Mouse (Mus musculus) kidney, adult 8-10 months (tissue): ENCODE measurements around the gene Tsga10.

Experiments used
- DNase-seq, 2 experiments: peaks; one replicate each; pipeline ENCODE4 v3.0.0; 2022

Gene Tsga10

GRCm38 (mm10) chr1:37864511-37865400 lies 1.5 kb downstream of the Tsga10 start:
- peak; percentile 99 to 100 for DNase-seq

GRCm38 (mm10) chr1:37850696-37851095 lies 15.5 kb downstream of the Tsga10 start:
- DNase-seq: no peak

GRCm38 (mm10) chr1:37846878-37847277 lies 19.4 kb downstream of the Tsga10 start:
- DNase-seq: peak in 1 of 2 experiments; percentile 10

- no peak for DNase-seq
These were observed 34.5 kb downstream of the Tsga10 start for GRCm38 (mm10) chr1:37831681-37832080.

GRCm38 (mm10) chr1:37802291-37802690 lies 63.9 kb downstream of the Tsga10 start:
- peak in 1 of 2 experiments; percentile 6 for DNase-seq

GRCm38 (mm10) chr1:37800298-37800697 lies 65.9 kb downstream of the Tsga10 start:
- no peak for DNase-seq

- no peak for DNase-seq
These were observed 66.7 kb downstream of the Tsga10 start for GRCm38 (mm10) chr1:37799505-37799904.

- no peak for DNase-seq
These were observed 106.8 kb downstream of the Tsga10 start for GRCm38 (mm10) chr1:37759407-37759806.

- DNase-seq: no peak
These were observed 121.5 kb downstream of the Tsga10 start for GRCm38 (mm10) chr1:37744650-37745259.

GRCm38 (mm10) chr1:37742602-37743270 lies 123.5 kb downstream of the Tsga10 start:
- DNase-seq: no peak

GRCm38 (mm10) chr1:37742126-37742525 lies 124.1 kb downstream of the Tsga10 start:
- no peak for DNase-seq

- DNase-seq: no peak
These were observed 125.9 kb downstream of the Tsga10 start for GRCm38 (mm10) chr1:37740161-37740802.

GRCm38 (mm10) chr1:37738895-37739294 lies 127.3 kb downstream of the Tsga10 start:
- no peak for DNase-seq

GRCm38 (mm10) chr1:37737045-37737444 lies 129.2 kb downstream of the Tsga10 start:
- no peak for DNase-seq

GRCm38 (mm10) chr1:37735932-37736331 lies 130.3 kb downstream of the Tsga10 start:
- no peak for DNase-seq

- DNase-seq: no peak
These were observed 131.4 kb downstream of the Tsga10 start for GRCm38 (mm10) chr1:37734841-37735240.

- no peak for DNase-seq
These were observed 136.9 kb downstream of the Tsga10 start for GRCm38 (mm10) chr1:37729353-37729752.

- no peak for DNase-seq
These were observed 138.2 kb downstream of the Tsga10 start for GRCm38 (mm10) chr1:37728053-37728452.

GRCm38 (mm10) chr1:37727186-37727585 lies 139.0 kb downstream of the Tsga10 start:
- DNase-seq: no peak

- DNase-seq: no peak
These were observed 139.8 kb downstream of the Tsga10 start for GRCm38 (mm10) chr1:37726426-37726825.

- DNase-seq: no peak
These were observed 140.3 kb downstream of the Tsga10 start for GRCm38 (mm10) chr1:37725880-37726279.

- DNase-seq: no peak
These were observed 145.1 kb downstream of the Tsga10 start for GRCm38 (mm10) chr1:37721092-37721491.
